Mouse (Mus musculus): ENCODE measurements at regions not wholly inside any gene's neighbourhood (a gene's known extent, or its start where the extent isn't known, plus 50 kb on each side); places are given as distances from the start of the nearest gene placed in this dataset.

DNA sequence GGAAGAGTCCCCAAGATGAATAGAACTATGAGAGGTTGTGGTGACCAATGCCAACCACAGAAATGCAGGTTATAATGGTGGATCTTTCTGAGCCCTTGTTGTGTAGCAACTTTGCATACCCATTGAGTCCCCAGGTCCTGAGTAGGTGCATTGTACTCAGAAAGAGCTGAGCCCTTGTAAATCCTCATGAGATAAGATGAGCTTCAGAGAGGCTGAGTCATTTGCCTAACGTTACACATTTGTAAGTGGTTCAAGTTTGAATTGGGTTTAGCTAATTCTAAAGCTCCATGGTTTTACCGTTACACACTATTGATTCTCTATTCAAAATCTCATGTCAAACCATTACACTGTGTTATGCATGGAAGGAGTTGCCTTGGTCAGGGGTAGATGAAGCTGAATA is 1349.9 kb upstream of the A1bg start:
- no peak overlapping the region for H3K4me3 ChIP-seq (ENCODE audit: low read depth, low read length)
- no peaks in the 10 kb centered on the region for H3K36me3 ChIP-seq (ENCODE audit: control insufficient read depth, insufficient read depth)
- no peak overlapping the region for H3K9ac ChIP-seq (ENCODE audit: low read depth, low read length)
- H3K9me3 ChIP-seq (replicated peaks; ENCODE audit: control insufficient read depth, low read length) = no peaks in the 10 kb centered on the region
- WGBS (ENCODE audit: insufficient replicate concordance) = 72% methylated on average over 2 of the region's 2 CpGs
- no peaks in the 10 kb centered on the region for H3K27me3 ChIP-seq (ENCODE audit: control insufficient read depth, insufficient read depth, low read depth, low read length)
- H3K4me2 ChIP-seq (ENCODE audit: low read depth, low read length) = no peak overlapping the region
- H3K4me1 ChIP-seq (ENCODE audit: control insufficient read depth, low read depth, low read length) = no peaks in the 10 kb centered on the region
- ATAC-seq (ENCODE audit: low read depth) = no peak
- H3K27ac ChIP-seq (ENCODE audit: low read length) = no peak overlapping the region

DNA sequence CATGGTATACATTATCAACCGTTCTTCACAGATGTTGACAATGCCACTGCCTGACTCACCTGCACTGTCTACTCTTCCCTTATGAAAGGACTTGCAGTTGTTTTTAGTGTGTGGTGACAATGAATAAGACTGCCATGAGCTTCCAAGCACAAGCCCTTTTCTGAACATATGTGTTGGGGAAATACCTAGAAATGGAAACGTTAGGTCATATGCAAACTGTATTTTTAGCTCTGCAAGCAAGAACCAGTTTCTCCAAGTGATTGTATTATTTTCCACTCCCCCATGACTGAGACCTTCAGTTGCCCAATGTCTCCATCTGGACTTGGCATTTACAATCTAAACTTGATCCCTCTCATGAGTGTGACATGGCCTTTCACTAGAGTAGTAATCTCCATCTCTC is 1348.6 kb upstream of the A1bg start:
- Histone ChIP-seq H3K4me1 (ENCODE audit: control insufficient read depth, low read depth, low read length) (no peaks in the 10 kb centered on the region), H3K27me3 (ENCODE audit: control insufficient read depth, insufficient read depth, low read depth, low read length) (no peaks in the 10 kb centered on the region), H3K9me3 (replicated peaks; ENCODE audit: control insufficient read depth, low read length) (no peaks in the 10 kb centered on the region), H3K4me2 (ENCODE audit: low read depth, low read length) (no peak overlapping the region), H3K36me3 (ENCODE audit: control insufficient read depth, insufficient read depth) (no peaks in the 10 kb centered on the region), H3K27ac (ENCODE audit: low read length) (no peak overlapping the region), H3K9ac (ENCODE audit: low read depth, low read length) (no peak overlapping the region), H3K4me3 (ENCODE audit: low read depth, low read length) (no peak overlapping the region)
- 63% methylated on average over 2 of the region's 2 CpGs for WGBS (ENCODE audit: insufficient replicate concordance)
- no peak for ATAC-seq (ENCODE audit: low read depth)

DNA sequence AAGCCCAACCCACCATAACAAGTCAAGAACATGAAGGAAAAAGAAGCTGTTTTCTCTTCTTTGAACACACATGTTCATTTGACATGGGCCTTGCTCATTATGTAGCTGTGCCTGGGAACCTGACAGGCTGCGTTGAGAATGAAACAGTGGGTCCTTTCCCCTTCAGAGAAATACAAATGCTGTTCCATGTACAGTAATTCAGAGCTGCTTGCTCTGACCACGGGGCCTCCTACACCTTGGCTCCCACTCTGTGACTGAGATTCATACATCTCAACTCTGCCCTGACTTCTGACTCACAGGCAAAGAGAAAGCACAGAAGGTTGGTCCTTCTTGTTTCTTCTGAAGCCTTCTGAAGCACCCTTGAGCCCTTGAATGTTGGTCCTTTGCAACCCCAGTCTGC is 1345.4 kb upstream of the A1bg start:
- no peaks in the 10 kb centered on the region for H3K27me3 ChIP-seq (ENCODE audit: control insufficient read depth, insufficient read depth, low read depth, low read length)
- no peak overlapping the region for H3K4me2 ChIP-seq (ENCODE audit: low read depth, low read length)
- no peak overlapping the region for H3K9ac ChIP-seq (ENCODE audit: low read depth, low read length)
- H3K27ac ChIP-seq (ENCODE audit: low read length) = no peak overlapping the region
- H3K4me3 ChIP-seq (ENCODE audit: low read depth, low read length) = no peak overlapping the region
- H3K9me3 ChIP-seq (replicated peaks; ENCODE audit: control insufficient read depth, low read length) = no peaks in the 10 kb centered on the region
- WGBS (ENCODE audit: insufficient replicate concordance) = 65% methylated on average over 2 of the region's 2 CpGs
- no peaks in the 10 kb centered on the region for H3K36me3 ChIP-seq (ENCODE audit: control insufficient read depth, insufficient read depth)
- H3K4me1 ChIP-seq (ENCODE audit: control insufficient read depth, low read depth, low read length) = no peaks in the 10 kb centered on the region
- no peak for ATAC-seq (ENCODE audit: low read depth)

DNA sequence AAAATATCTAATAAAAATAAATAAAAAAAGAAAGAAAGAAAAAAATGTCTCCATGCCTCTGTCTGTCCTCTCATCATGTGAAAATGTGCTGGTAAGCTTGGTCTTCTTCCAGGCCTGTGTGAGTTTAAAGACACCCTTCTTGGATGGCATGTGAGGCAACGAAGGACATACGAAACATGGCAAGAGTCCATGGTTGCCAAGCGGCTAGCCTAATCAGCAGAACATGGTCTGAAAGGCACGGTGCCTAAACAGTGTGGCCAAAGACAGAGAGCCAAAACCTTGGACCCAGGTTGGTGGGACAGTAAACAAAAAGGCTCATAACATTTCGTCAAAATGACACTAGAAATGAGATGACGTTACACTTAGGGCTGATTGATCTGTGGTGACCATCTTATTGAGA is 1344.7 kb upstream of the A1bg start:
- Histone ChIP-seq H3K9ac (ENCODE audit: low read depth, low read length) (no peak overlapping the region), H3K4me3 (ENCODE audit: low read depth, low read length) (no peak overlapping the region), H3K4me1 (ENCODE audit: control insufficient read depth, low read depth, low read length) (no peaks in the 10 kb centered on the region), H3K27me3 (ENCODE audit: control insufficient read depth, insufficient read depth, low read depth, low read length) (no peaks in the 10 kb centered on the region), H3K9me3 (replicated peaks; ENCODE audit: control insufficient read depth, low read length) (no peaks in the 10 kb centered on the region), H3K4me2 (ENCODE audit: low read depth, low read length) (no peak overlapping the region), H3K27ac (ENCODE audit: low read length) (no peak overlapping the region), H3K36me3 (ENCODE audit: control insufficient read depth, insufficient read depth) (no peaks in the 10 kb centered on the region)
- no peak for ATAC-seq (ENCODE audit: low read depth)
- WGBS (ENCODE audit: insufficient replicate concordance) = 73% methylated on average over 6 of the region's 6 CpGs

DNA sequence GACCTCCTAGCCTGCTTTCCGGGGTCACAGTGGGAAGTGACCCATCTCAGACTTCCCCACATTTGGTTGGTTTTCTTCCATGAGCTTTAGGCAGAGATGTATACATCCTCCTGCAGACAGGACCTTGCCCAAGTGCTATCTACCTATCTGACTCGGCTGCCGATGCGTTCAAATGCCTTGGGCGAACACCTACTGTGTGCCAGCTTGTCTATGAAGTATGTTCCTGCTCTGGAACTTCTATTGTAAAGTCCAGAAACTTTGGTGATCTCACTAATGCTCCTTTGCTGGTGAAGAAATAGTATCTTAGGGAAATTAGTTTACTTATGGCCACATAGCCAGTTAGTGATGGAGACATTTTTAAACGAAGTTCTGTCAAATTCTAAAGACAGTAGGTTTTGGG is 1343.2 kb upstream of the A1bg start:
- no peak for ATAC-seq (ENCODE audit: low read depth)
- Histone ChIP-seq H3K9me3 (replicated peaks; ENCODE audit: control insufficient read depth, low read length) (no peaks in the 10 kb centered on the region), H3K27ac (ENCODE audit: low read length) (no peak overlapping the region), H3K4me2 (ENCODE audit: low read depth, low read length) (no peak overlapping the region), H3K4me1 (ENCODE audit: control insufficient read depth, low read depth, low read length) (no peaks in the 10 kb centered on the region; the same call in 1 of the 2 replicates), H3K27me3 (ENCODE audit: control insufficient read depth, insufficient read depth, low read depth, low read length) (no peaks in the 10 kb centered on the region), H3K36me3 (ENCODE audit: control insufficient read depth, insufficient read depth) (no peaks in the 10 kb centered on the region), H3K9ac (ENCODE audit: low read depth, low read length) (no peak overlapping the region), H3K4me3 (ENCODE audit: low read depth, low read length) (no peak overlapping the region)
- WGBS (ENCODE audit: insufficient replicate concordance) = 78% methylated on average over 6 of the region's 6 CpGs

DNA sequence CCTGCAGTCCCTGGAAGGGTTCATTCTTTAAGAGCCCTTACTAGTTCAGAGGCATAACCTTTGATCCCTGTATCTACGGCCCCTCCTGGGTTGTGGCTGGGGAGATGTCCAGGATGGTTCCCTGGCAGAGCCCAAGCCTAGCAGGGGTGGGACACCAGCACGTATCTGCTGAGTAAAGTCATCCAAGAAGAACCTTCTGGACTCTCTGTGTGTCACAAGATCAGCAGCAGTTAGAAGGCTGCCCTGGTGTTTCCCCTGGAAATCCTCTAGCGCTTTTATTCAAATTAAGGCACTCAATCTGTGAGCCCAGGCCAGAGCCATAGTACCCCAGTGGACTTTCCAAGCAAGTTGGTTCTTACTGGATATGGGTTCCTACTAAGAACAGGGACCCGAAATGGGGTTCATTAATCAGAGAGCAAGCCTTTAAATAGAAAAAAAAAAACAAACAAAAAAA is 1342.7 kb upstream of the A1bg start:
- Histone ChIP-seq H3K9ac (ENCODE audit: low read depth, low read length) (no peak overlapping the region), H3K27ac (ENCODE audit: low read length) (no peak overlapping the region), H3K4me2 (ENCODE audit: low read depth, low read length) (no peak overlapping the region), H3K4me3 (ENCODE audit: low read depth, low read length) (no peak overlapping the region), H3K4me1 (ENCODE audit: control insufficient read depth, low read depth, low read length) (no peaks in the 10 kb centered on the region; the same call in 1 of the 2 replicates), H3K27me3 (ENCODE audit: control insufficient read depth, insufficient read depth, low read depth, low read length) (no peaks in the 10 kb centered on the region), H3K36me3 (ENCODE audit: control insufficient read depth, insufficient read depth) (no peaks in the 10 kb centered on the region), H3K9me3 (replicated peaks; ENCODE audit: control insufficient read depth, low read length) (no peaks in the 10 kb centered on the region)
- no peak for ATAC-seq (ENCODE audit: low read depth)
- 68% methylated on average over 4 of the region's 4 CpGs for WGBS (ENCODE audit: insufficient replicate concordance)

DNA sequence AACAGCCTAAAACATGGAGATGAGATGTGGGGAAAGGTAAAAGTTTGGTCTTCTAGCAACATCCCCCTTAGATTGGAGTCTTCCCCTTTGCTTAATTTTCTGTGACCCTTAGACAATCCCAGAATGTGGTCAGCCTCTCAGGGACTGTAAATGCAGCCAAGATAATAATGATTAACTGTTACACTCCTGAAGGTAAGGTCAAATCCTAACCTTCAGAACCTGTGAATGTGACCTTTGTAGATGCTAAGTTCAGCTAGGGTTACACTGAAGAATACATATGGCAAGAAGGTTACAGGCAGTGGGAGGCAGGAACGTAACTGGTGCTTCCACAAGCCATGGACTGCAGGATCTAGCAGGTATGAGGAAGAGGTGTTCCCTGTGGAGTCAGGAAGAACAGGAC is 1342.2 kb upstream of the A1bg start:
- no peaks in the 10 kb centered on the region for H3K9me3 ChIP-seq (replicated peaks; ENCODE audit: control insufficient read depth, low read length)
- no peak overlapping the region for H3K27ac ChIP-seq (ENCODE audit: low read length)
- ATAC-seq (ENCODE audit: low read depth) = no peak
- no peaks in the 10 kb centered on the region for H3K36me3 ChIP-seq (ENCODE audit: control insufficient read depth, insufficient read depth)
- H3K27me3 ChIP-seq (ENCODE audit: control insufficient read depth, insufficient read depth, low read depth, low read length) = no peaks in the 10 kb centered on the region
- H3K9ac ChIP-seq (ENCODE audit: low read depth, low read length) = no peak overlapping the region
- H3K4me3 ChIP-seq (ENCODE audit: low read depth, low read length) = no peak overlapping the region
- no peaks in the 10 kb centered on the region; the same call in 1 of the 2 replicates for H3K4me1 ChIP-seq (ENCODE audit: control insufficient read depth, low read depth, low read length)
- H3K4me2 ChIP-seq (ENCODE audit: low read depth, low read length) = no peak overlapping the region
- WGBS (ENCODE audit: insufficient replicate concordance) = 69% methylated on average over 1 of the region's 1 CpGs

DNA sequence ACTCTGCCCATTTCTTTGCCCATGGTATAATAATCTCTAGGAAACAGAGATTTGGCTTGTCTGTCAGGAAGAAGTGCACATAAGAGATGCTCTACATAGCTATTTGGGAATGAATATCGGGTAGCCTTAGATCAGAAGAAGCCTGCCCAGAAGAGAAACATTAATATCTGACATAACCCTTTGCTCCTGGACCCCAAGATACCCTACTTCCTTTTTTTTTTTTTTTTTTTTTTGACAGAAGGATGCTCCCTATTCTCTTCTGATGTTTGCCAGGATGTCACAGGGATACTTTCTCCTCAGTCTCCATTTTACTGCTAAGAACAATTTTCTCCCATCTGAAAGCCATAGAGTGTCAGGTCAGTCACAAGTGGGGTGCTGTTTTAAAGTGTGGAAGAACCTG is 1341.4 kb upstream of the A1bg start:
- Histone ChIP-seq H3K9ac (ENCODE audit: low read depth, low read length) (no peak overlapping the region), H3K36me3 (ENCODE audit: control insufficient read depth, insufficient read depth) (no peaks in the 10 kb centered on the region), H3K4me3 (ENCODE audit: low read depth, low read length) (no peak overlapping the region), H3K27ac (ENCODE audit: low read length) (no peak overlapping the region), H3K4me1 (ENCODE audit: control insufficient read depth, low read depth, low read length) (no peaks in the 10 kb centered on the region; the same call in 1 of the 2 replicates), H3K9me3 (replicated peaks; ENCODE audit: control insufficient read depth, low read length) (no peaks in the 10 kb centered on the region), H3K4me2 (ENCODE audit: low read depth, low read length) (no peak overlapping the region), H3K27me3 (ENCODE audit: control insufficient read depth, insufficient read depth, low read depth, low read length) (no peaks in the 10 kb centered on the region)
- no peak for ATAC-seq (ENCODE audit: low read depth)
- WGBS (ENCODE audit: insufficient replicate concordance) = 55% methylated on average over 1 of the region's 1 CpGs

DNA sequence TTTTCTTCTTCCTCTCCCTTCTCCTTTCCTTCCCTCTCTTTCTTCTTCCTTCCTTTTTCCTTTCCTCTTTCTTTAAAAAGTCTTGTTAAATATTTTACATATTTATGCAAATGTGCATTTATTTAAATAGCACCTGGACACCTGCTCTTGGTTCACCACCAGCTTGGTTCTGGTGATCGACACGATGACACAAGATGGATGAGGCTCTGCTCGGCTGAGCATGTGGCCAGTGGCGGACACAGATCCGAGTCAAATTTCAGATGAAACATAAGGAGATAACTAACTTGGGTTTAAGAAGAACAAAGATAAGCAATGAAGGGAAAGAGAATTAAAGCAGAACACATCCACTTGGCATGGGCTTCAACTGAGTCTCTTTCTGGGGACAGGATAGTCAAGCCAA is 1339.7 kb upstream of the A1bg start:
- no peaks in the 10 kb centered on the region for H3K27me3 ChIP-seq (ENCODE audit: control insufficient read depth, insufficient read depth, low read depth, low read length)
- no peak overlapping the region for H3K9ac ChIP-seq (ENCODE audit: low read depth, low read length)
- no peaks in the 10 kb centered on the region for H3K9me3 ChIP-seq (replicated peaks; ENCODE audit: control insufficient read depth, low read length)
- no peak overlapping the region for H3K4me2 ChIP-seq (ENCODE audit: low read depth, low read length)
- WGBS (ENCODE audit: insufficient replicate concordance) = 71% methylated on average over 5 of the region's 5 CpGs
- H3K4me3 ChIP-seq (ENCODE audit: low read depth, low read length) = no peak overlapping the region
- no peaks in the 10 kb centered on the region for H3K36me3 ChIP-seq (ENCODE audit: control insufficient read depth, insufficient read depth)
- no peak for ATAC-seq (ENCODE audit: low read depth)
- H3K27ac ChIP-seq (ENCODE audit: low read length) = no peak overlapping the region
- H3K4me1 ChIP-seq (ENCODE audit: control insufficient read depth, low read depth, low read length) = no peaks in the 10 kb centered on the region; the same call in 1 of the 2 replicates

DNA sequence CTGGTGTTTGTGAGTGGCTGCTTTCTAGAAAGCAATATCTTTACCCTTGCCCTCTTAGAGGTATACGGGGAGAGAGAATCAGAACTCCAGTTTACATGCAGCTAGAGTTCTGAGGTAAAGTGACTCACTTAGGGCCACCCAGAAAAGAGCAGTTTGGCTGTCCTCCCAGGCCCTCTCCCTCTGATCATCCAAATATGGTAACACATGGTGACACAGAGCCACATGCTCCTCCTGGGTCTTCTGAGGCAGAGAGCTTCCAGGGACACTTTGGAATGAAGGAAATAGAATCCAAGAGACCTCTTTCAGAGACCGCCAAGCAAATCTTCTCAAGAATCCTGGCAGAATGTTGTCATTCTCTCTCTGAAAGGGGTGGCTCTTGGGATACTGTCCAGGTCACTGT is 1338.7 kb upstream of the A1bg start:
- ATAC-seq (ENCODE audit: low read depth) = no peak
- 81% methylated on average over 2 of the region's 2 CpGs for WGBS (ENCODE audit: insufficient replicate concordance)
- H3K9ac ChIP-seq (ENCODE audit: low read depth, low read length) = no peak overlapping the region

More for the DNA sequence above, 1338.7 kb upstream of the A1bg start:
- no peaks in the 10 kb centered on the region for H3K27me3 ChIP-seq (ENCODE audit: control insufficient read depth, insufficient read depth, low read depth, low read length)
- H3K4me2 ChIP-seq (ENCODE audit: low read depth, low read length) = no peak overlapping the region
- H3K36me3 ChIP-seq (ENCODE audit: control insufficient read depth, insufficient read depth) = no peaks in the 10 kb centered on the region
- no peak overlapping the region for H3K27ac ChIP-seq (ENCODE audit: low read length)
- H3K9me3 ChIP-seq (replicated peaks; ENCODE audit: control insufficient read depth, low read length) = no peaks in the 10 kb centered on the region
- no peak overlapping the region for H3K4me3 ChIP-seq (ENCODE audit: low read depth, low read length)
- H3K4me1 ChIP-seq (ENCODE audit: control insufficient read depth, low read depth, low read length) = no peaks in the 10 kb centered on the region; the same call in 1 of the 2 replicates
